Mouse (Mus musculus): Measurements from ENCODE around the gene Cfb. TPM values are rescaled to one million over a fixed set of nuclear protein-coding genes. Genes with fewer than 3 reads are reported as not detected.
A peak's percentile ranks its signal among the peaks of the same experiment; 100 is the strongest.

Cfb gene
- total and polyA plus RNA-seq, 3 experiments, result 0.34 to 5.9 TPM; not detected in 1

GRCm38 (mm10) chr17:34891377-34891776 lies 29.1 kb upstream of the Cfb start:
- Histone ChIP-seq H3K79me2 (replicated peaks; ENCODE audit: control insufficient read depth, extremely low read depth, insufficient read depth, poor library complexity, severe bottlenecking) (no peaks in the 10 kb centered on the region), H3K9me3 (replicated peaks; ENCODE audit: low read length) (peaks cover 8% of the 10 kb centered on the region), H3K4me1 (ENCODE audit: control insufficient read depth in 1 of 2, insufficient read depth in 2 of 2) (peaks cover 10 to 34% of the 10 kb centered on the region in 2 experiments), H3K36me3 (replicated peaks in 1 of 2; ENCODE audit: control insufficient read depth in 1 of 2, insufficient read depth in 1 of 2, low read length in 1 of 2) (peaks cover 2 to 13% of the 10 kb centered on the region in 2 experiments), H3K27ac (ENCODE audit: insufficient read depth, low read depth) (no peak overlapping the region), H3K4me3 (replicated peaks in 1 of 3; ENCODE audit: low read depth in 2 of 3, low read length in 2 of 3, poor library complexity in 1 of 3) (no peak overlapping the region), H3K4me2 (ENCODE audit: insufficient read depth, low read depth, poor library complexity, severe bottlenecking) (no peak overlapping the region), H3K27me3 (replicated peaks) (no peaks in the 10 kb centered on the region), H3K9ac (ENCODE audit: insufficient read depth, low read depth) (no peak overlapping the region)
- dilution Hi-C loops (cut with MboI; ENCODE audit: extremely low pct_ligation_motif_present, extremely low pct_unique_long_range_greater_than_20kb, low sequenced_read_pairs) (no loop called here), in situ Hi-C loops (cut with MboI; ENCODE audit: low pct_ligation_motif_present, low pct_unique_long_range_greater_than_20kb, low sequenced_read_pairs) (no loop called here)
- no peak for DNase-seq (ENCODE audit: extremely low read depth)
- TF ChIP-seq RAD21 (IDR thresholded peaks at IDR 0.05; ENCODE audit: low read depth, low read length) (peak; percentile 8; the same call in 1 of the 2 replicates), CTCF (conservative IDR thresholded peaks at IDR 0.05 in 1 of 2, IDR thresholded peaks at IDR 0.05 in 1 of 2; ENCODE audit: low read depth in 2 of 2, low read length in 2 of 2) (peak in 1 of 2 experiments; percentile 33; a peak in 2 of 4 replicates), JUND (conservative IDR thresholded peaks at IDR 0.05; ENCODE audit: low read depth, low read length) (no peak), TBP (conservative IDR thresholded peaks at IDR 0.05; ENCODE audit: low read depth, low read length) (no peak)

- dilution Hi-C loops (cut with MboI; ENCODE audit: extremely low pct_ligation_motif_present, extremely low pct_unique_long_range_greater_than_20kb, low sequenced_read_pairs), result no loop called here
- H3K9ac ChIP-seq (ENCODE audit: insufficient read depth, low read depth), result no peak overlapping the region
Measured at GRCm38 (mm10) chr17:34890074-34890743, 27.9 kb upstream of the Cfb start.

GRCm38 (mm10) chr17:34887942-34888341 lies 25.6 kb upstream of the Cfb start:
- Histone ChIP-seq H3K79me2 (replicated peaks; ENCODE audit: control insufficient read depth, extremely low read depth, insufficient read depth, poor library complexity, severe bottlenecking) (no peaks in the 10 kb centered on the region), H3K27ac (ENCODE audit: insufficient read depth, low read depth) (peak overlapping the region; percentile 22; the same call in 1 of the 2 replicates), H3K4me2 (ENCODE audit: insufficient read depth, low read depth, poor library complexity, severe bottlenecking) (no peak overlapping the region), H3K4me1 (ENCODE audit: control insufficient read depth in 1 of 2, insufficient read depth in 2 of 2) (peaks cover 11 to 27% of the 10 kb centered on the region in 2 experiments; a peak in 3 of 4 replicates), H3K9ac (ENCODE audit: insufficient read depth, low read depth) (no peak overlapping the region), H3K36me3 (replicated peaks in 1 of 2; ENCODE audit: control insufficient read depth in 1 of 2, insufficient read depth in 1 of 2, low read length in 1 of 2) (no peaks in the 10 kb centered on the region), H3K27me3 (replicated peaks) (no peaks in the 10 kb centered on the region), H3K9me3 (replicated peaks; ENCODE audit: low read length) (peaks cover 5% of the 10 kb centered on the region), H3K4me3 (replicated peaks in 1 of 3; ENCODE audit: low read depth in 2 of 3, low read length in 2 of 3, poor library complexity in 1 of 3) (no peak overlapping the region)
- no peak for DNase-seq (ENCODE audit: extremely low read depth)
- in situ Hi-C loops (cut with MboI; ENCODE audit: low pct_ligation_motif_present, low pct_unique_long_range_greater_than_20kb, low sequenced_read_pairs) (no loop called here), dilution Hi-C loops (cut with MboI; ENCODE audit: extremely low pct_ligation_motif_present, extremely low pct_unique_long_range_greater_than_20kb, low sequenced_read_pairs) (no loop called here)
- TF ChIP-seq NELFE (IDR thresholded peaks at IDR 0.05; ENCODE audit: low read depth, low read length) (no peak), TCF12 (IDR thresholded peaks at IDR 0.05; ENCODE audit: low read depth, low read length) (no peak), MAFK (IDR thresholded peaks at IDR 0.05; ENCODE audit: insufficient replicate concordance, low read length) (no peak), POLR2AphosphoS2 (IDR thresholded peaks at IDR 0.05; ENCODE audit: low read depth, low read length) (no peak), PAX5 (IDR thresholded peaks at IDR 0.05; ENCODE audit: low read length) (no peak), CHD1 (IDR thresholded peaks at IDR 0.05; ENCODE audit: low read depth, low read length) (no peak), CTCF (conservative IDR thresholded peaks at IDR 0.05 in 1 of 2, IDR thresholded peaks at IDR 0.05 in 1 of 2; ENCODE audit: low read depth in 2 of 2, low read length in 2 of 2) (no peak), NRF1 (IDR thresholded peaks at IDR 0.05; ENCODE audit: low read depth, low read length) (no peak), CHD2 (IDR thresholded peaks at IDR 0.05; ENCODE audit: low read length) (no peak), EP300 (IDR thresholded peaks at IDR 0.05; ENCODE audit: low read length) (no peak), JUN (IDR thresholded peaks at IDR 0.05; ENCODE audit: insufficient read depth, low read depth, low read length) (no peak), IRF4 (IDR thresholded peaks at IDR 0.05; ENCODE audit: low read depth, low read length) (no peak), MAZ (IDR thresholded peaks at IDR 0.05; ENCODE audit: low read depth, low read length) (no peak), HCFC1 (IDR thresholded peaks at IDR 0.05; ENCODE audit: low read depth, low read length) (no peak), USF1 (IDR thresholded peaks at IDR 0.05; ENCODE audit: low read depth, low read length) (no peak), SMC3 (IDR thresholded peaks at IDR 0.05; ENCODE audit: low read depth, low read length) (no peak), ELF1 (IDR thresholded peaks at IDR 0.05; ENCODE audit: low read depth, low read length) (no peak), BHLHE40 (IDR thresholded peaks at IDR 0.05; ENCODE audit: low read depth, low read length) (no peak), ZC3H11A (IDR thresholded peaks at IDR 0.05; ENCODE audit: low read depth, low read length) (no peak), SIN3A (IDR thresholded peaks at IDR 0.05; ENCODE audit: low read length) (no peak)

More at GRCm38 (mm10) chr17:34890074-34890743, 27.9 kb upstream of the Cfb start:
- H3K27ac ChIP-seq (ENCODE audit: insufficient read depth, low read depth), result no peak overlapping the region
- peaks cover 6 to 25% of the 10 kb centered on the region in 2 experiments for H3K4me1 ChIP-seq (ENCODE audit: control insufficient read depth in 1 of 2, insufficient read depth in 2 of 2)
- in situ Hi-C loops (cut with MboI; ENCODE audit: low pct_ligation_motif_present, low pct_unique_long_range_greater_than_20kb, low sequenced_read_pairs), result no loop called here
- H3K79me2 ChIP-seq (replicated peaks; ENCODE audit: control insufficient read depth, extremely low read depth, insufficient read depth, poor library complexity, severe bottlenecking), result no peaks in the 10 kb centered on the region
- DNase-seq (ENCODE audit: extremely low read depth), result no peak
- no peak overlapping the region for H3K4me2 ChIP-seq (ENCODE audit: insufficient read depth, low read depth, poor library complexity, severe bottlenecking)
- peaks cover 1% of the 10 kb centered on the region in 2 experiments for H3K36me3 ChIP-seq (replicated peaks in 1 of 2; ENCODE audit: control insufficient read depth in 1 of 2, insufficient read depth in 1 of 2, low read length in 1 of 2)
- H3K4me3 ChIP-seq (replicated peaks in 1 of 3; ENCODE audit: low read depth in 2 of 3, low read length in 2 of 3, poor library complexity in 1 of 3), result no peak overlapping the region
- H3K9me3 ChIP-seq (replicated peaks; ENCODE audit: low read length), result peaks cover 5% of the 10 kb centered on the region
- TF ChIP-seq BHLHE40 (IDR thresholded peaks at IDR 0.05; ENCODE audit: low read depth, low read length) (0 out of 2 replicates have a peak, but pooled peaks have one; percentile 17), ETS1 (conservative IDR thresholded peaks at IDR 0.05; ENCODE audit: low read depth, low read length) (no peak), IRF4 (IDR thresholded peaks at IDR 0.05; ENCODE audit: low read depth, low read length) (no peak)
- H3K27me3 ChIP-seq (replicated peaks), result no peaks in the 10 kb centered on the region
